Mouse (Mus musculus): ENCODE results near the gene Ttc7. TPM values are rescaled to one million over a fixed set of nuclear protein-coding genes. Genes with fewer than 3 reads are reported as not detected.

The Ttc7 gene
- polyA plus RNA-seq, 1 experiment from 2014 or later, result 3.6 TPM

DNA sequence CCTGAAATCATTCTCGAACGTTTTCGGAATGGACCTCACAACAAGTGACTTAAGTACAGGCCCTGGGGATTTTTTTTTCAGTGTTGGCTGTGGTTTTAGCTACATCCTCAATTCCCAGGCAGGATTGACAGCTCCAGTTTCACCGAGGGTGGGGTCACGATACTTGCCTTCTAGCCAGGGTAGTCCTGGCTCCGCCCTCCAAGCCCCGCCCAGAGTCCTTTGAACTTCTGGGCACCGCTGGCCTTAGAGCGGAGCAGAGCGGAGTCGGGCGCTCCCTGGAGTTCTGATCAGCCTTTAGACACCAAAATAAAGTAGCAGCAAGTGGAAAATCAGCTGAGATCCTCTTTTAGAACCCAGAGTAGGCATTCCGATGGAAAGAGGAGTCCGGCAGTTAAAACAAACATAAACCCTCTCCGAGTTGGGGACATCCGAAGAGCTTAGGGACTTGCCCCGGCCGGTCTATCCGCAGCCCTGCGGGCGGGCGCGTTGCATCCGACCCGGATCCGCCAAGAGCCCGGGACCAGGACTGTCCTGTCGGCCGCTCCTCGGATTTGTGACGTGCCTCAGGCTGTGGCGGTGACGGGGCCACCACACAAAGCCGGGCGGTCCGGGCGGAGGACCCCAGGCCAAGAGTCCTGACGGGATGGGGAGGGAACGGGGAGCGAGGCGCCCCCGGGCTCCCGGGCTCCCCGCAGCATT lies 530 bp upstream of the Ttc7 start:
- Histone ChIP-seq H3K9ac (peak overlapping the region; percentile 91), H3K27me3 (ENCODE audit: insufficient read depth, low read length) (peaks cover 20% of the 10 kb centered on the region), H3K27ac (ENCODE audit: low read depth) (peak overlapping the region; percentile 97), H3K4me2 (peak overlapping the region; percentile 100), H3K36me3 (ENCODE audit: insufficient read depth) (no peaks in the 10 kb centered on the region), H3K4me1 (ENCODE audit: insufficient read depth) (peaks cover 13% of the 10 kb centered on the region; the same call in 1 of the 2 replicates), H3K9me3 (ENCODE audit: low read depth, low read length) (no peaks in the 10 kb centered on the region), H3K4me3 (ENCODE audit: low read depth, low read length) (peak overlapping the region; percentile 71)
- peak; percentile 97 for DNase-seq
- 0% methylated on average over 44 of the region's 44 CpGs for WGBS
- peak; percentile 83 for ATAC-seq (ENCODE audit: insufficient read depth)
- no peak for TF ChIP-seq CTCF (IDR thresholded peaks at IDR 0.05; ENCODE audit: low read depth)

DNA sequence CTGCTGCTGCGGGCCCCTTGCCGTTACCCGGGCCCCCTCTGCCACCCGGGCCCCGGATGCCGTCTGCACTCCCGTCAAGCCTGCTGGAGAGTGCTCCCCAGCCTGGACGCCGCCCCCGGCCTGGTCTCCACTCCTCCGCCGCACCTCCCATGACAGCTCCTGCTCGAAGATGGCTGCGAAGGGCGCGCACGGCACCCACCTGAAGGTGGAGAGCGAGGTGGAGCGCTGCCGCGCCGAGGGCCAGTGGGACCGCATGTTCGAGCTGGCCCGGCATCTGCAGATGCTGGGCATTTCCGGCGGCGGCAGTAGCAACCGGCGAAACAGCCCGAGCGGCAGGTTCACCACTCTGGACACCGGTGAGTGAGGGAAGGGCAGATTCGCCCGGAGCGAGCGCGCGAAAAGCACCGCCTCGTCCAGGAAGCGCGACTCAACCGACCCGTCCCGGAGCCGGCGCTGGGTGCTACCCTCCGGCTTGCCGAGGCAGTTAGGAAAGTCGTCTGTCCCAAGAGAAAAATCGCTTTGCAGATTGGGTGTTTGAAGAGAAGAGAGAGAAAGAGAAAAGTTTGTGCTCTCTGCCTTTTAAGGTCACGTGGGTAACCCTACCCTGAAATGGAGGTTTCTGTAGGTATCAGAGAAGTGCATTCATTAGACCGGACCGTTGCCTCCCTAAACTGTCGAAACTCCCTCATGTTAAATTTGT lies 519 bp downstream of the Ttc7 start:
- WGBS, result under 1% methylated on average over 56 of the region's 56 CpGs
- H3K27me3 ChIP-seq (ENCODE audit: insufficient read depth, low read length), result peaks cover 21% of the 10 kb centered on the region
- H3K36me3 ChIP-seq (ENCODE audit: insufficient read depth), result no peaks in the 10 kb centered on the region
- ATAC-seq (ENCODE audit: insufficient read depth) (peak; percentile 46; the same call in 1 of the 2 replicates), DNase-seq (peak; percentile 55)
- H3K27ac ChIP-seq (ENCODE audit: low read depth), result peak overlapping the region; percentile 18; the same call in 1 of the 2 replicates
- peaks cover 13% of the 10 kb centered on the region; the same call in 1 of the 2 replicates for H3K4me1 ChIP-seq (ENCODE audit: insufficient read depth)
- H3K4me2 ChIP-seq, result peak overlapping the region; percentile 100
- peak; percentile 14; the same call in 1 of the 2 replicates for TF ChIP-seq CTCF (IDR thresholded peaks at IDR 0.05; ENCODE audit: low read depth)
- H3K9me3 ChIP-seq (ENCODE audit: low read depth, low read length), result no peaks in the 10 kb centered on the region
- peak overlapping the region; percentile 71 for H3K4me3 ChIP-seq (ENCODE audit: low read depth, low read length)
- H3K9ac ChIP-seq, result peak overlapping the region; percentile 91

DNA sequence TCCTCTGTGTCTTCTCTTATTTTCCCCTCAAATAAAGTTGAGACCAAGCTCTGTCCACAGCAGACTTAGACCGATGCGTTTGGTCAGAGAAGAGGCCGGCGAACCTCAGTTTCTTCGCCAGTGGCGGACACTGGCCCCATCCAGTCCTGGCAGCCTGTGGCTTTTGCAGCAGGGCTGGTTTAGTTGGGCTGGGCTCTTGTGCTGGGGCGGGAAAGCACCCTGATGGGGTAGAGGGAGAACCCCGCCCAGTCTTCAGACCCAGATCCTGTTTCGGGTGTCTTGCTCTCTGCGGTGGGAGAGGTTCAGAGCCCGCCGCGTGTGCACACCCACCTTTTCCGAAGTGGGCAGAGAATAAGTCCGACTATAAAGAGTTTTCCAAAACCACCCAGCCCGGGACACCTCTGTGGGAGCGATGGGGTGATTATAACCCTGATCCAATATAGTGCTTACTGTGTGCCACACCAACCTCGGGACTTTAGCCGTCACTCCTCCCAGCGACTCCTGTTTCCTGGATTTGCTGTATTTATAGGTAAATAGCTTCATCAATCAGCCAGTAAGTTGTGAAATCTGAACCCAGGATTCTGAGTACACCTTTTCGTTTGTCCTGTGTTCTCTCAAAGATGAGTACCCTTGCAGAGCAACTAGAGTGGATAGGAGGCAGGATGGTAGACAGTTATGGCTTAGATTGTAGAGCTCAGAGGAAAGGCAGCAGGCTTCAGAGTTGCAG lies 1.2 kb downstream of the Ttc7 start:
- Histone ChIP-seq H3K36me3 (ENCODE audit: insufficient read depth) (no peaks in the 10 kb centered on the region), H3K4me1 (ENCODE audit: insufficient read depth) (peaks cover 13% of the 10 kb centered on the region; the same call in 1 of the 2 replicates), H3K4me2 (peak overlapping the region; percentile 100), H3K4me3 (ENCODE audit: low read depth, low read length) (peak overlapping the region; percentile 71), H3K9me3 (ENCODE audit: low read depth, low read length) (no peaks in the 10 kb centered on the region), H3K27ac (ENCODE audit: low read depth) (no peak overlapping the region), H3K27me3 (ENCODE audit: insufficient read depth, low read length) (peaks cover 21% of the 10 kb centered on the region), H3K9ac (peak overlapping the region; percentile 91)
- TF ChIP-seq CTCF (IDR thresholded peaks at IDR 0.05; ENCODE audit: low read depth), result no peak
- ATAC-seq (ENCODE audit: insufficient read depth) (no peak), DNase-seq (peak; percentile 49)
- 10% methylated on average over 21 of the region's 21 CpGs for WGBS

DNA sequence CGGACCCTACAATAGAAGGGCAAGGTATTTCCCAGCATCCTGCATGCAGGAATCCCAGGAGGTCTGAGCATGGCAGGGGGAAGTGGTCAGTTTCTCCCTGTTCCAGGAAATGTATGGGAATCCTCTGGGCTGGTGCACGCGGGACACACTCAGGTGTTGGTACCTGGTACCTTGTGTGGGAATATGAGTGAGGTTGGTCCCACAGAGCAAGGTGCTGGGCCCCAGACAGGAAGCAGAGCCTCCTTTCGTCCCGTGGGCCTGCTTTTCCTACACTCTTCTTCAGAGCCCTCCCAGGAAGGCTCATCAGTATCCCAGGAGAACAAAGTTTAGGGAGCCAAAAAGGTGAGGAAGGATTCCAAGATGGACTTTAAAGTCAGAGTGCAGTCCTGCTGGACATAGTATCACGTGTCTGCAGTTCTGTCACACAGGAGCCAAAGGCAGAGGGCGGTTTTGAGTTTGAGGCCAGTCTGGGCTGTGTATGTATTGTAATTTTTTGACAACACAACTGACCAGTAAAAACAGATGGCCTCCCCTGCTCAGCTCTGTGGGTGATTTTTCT lies 1.9 kb downstream of the Ttc7 start:
- H3K9ac ChIP-seq, result no peak overlapping the region
- ATAC-seq (ENCODE audit: insufficient read depth) (no peak), DNase-seq (no peak)
- no peak for TF ChIP-seq CTCF (IDR thresholded peaks at IDR 0.05; ENCODE audit: low read depth)
- no peaks in the 10 kb centered on the region for H3K9me3 ChIP-seq (ENCODE audit: low read depth, low read length)
- no peaks in the 10 kb centered on the region for H3K36me3 ChIP-seq (ENCODE audit: insufficient read depth)
- peak overlapping the region; percentile 100; the same call in 1 of the 2 replicates for H3K4me2 ChIP-seq
- peaks cover 13% of the 10 kb centered on the region; the same call in 1 of the 2 replicates for H3K4me1 ChIP-seq (ENCODE audit: insufficient read depth)
- H3K27me3 ChIP-seq (ENCODE audit: insufficient read depth, low read length), result peaks cover 21% of the 10 kb centered on the region
- WGBS, result 60% methylated on average over 7 of the region's 7 CpGs
- no peak overlapping the region for H3K27ac ChIP-seq (ENCODE audit: low read depth)
- 0 out of 2 replicates have a peak overlapping the region, but pooled peaks have one; percentile 71 for H3K4me3 ChIP-seq (ENCODE audit: low read depth, low read length)

DNA sequence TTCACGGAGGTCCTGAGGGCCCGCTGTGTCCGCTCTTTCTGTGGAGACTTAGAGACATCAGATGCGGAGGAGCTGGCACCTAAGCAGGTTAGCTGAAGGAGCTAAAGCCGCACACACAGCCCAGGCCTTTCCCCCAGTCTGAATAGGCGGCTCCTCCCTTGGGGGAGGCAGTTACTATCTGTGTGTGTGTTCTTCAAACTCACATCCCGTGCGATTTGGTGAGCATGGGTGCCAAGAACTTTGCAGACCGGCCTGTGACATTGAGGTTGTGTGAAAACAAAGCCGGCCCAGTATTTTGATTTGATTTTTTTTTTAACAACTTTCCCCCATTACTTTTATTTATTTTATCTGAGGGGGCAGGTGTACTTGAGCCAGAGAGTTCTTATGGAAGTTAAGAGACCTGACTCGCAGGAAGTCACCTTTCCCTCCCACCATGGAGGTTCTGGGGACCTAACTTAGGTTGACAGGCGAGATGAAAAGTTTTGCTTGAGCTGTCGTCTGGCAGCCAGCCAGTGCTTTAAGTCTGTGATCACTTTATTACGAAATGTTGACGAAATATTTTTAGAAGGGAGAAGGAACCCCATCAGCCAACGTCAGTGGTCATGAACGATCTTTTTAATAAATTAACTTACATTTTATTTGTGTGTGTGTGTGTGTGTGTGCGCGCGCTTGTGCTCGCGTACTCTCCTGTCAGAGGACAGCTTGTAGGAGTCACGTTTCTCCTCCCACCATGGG lies 3.2 kb downstream of the Ttc7 start:
- Histone ChIP-seq H3K27me3 (ENCODE audit: insufficient read depth, low read length) (peaks cover 21% of the 10 kb centered on the region), H3K4me1 (ENCODE audit: insufficient read depth) (peaks cover 13% of the 10 kb centered on the region; the same call in 1 of the 2 replicates), H3K4me3 (ENCODE audit: low read depth, low read length) (no peak overlapping the region), H3K27ac (ENCODE audit: low read depth) (no peak overlapping the region), H3K9ac (no peak overlapping the region; the same call in 1 of the 2 replicates), H3K4me2 (peak overlapping the region; percentile 15; the same call in 1 of the 2 replicates), H3K36me3 (ENCODE audit: insufficient read depth) (no peaks in the 10 kb centered on the region), H3K9me3 (ENCODE audit: low read depth, low read length) (no peaks in the 10 kb centered on the region)
- no peak for TF ChIP-seq CTCF (IDR thresholded peaks at IDR 0.05; ENCODE audit: low read depth)
- ATAC-seq (ENCODE audit: insufficient read depth), result no peak
- WGBS, result 42% methylated on average over 23 of the region's 23 CpGs
- peak; percentile 70 for DNase-seq

All from lung, embryonic 14.5 days (tissue).